Mouse (Mus musculus) forebrain, embryonic 14.5 days (tissue): ENCODE measurements at regions not wholly inside any gene's neighbourhood (a gene's known extent, or its start where the extent isn't known, plus 50 kb on each side); places are given as distances from the start of the nearest gene placed in this dataset.
A peak's percentile ranks its signal among the peaks of the same experiment; 100 is the strongest.
"Not testable (repeated sequence)": the region's sequence is repeated elsewhere in the genome, so short reads cannot be mapped to it uniquely, and the experiment has no call there.

ENCODE experiments used
- ATAC-seq: fragments of 200-750 bp; cut with Nextera tagmentation; 2 replicates; pipeline ENCODE4 v1.8.0; 2017; ENCODE audit warnings: mild to moderate bottlenecking, moderate library complexity
- DNase-seq: peaks from one replicate; pipeline ENCODE4 v3.0.0-alpha.2; 2015; ENCODE audit warnings: low spot score
- H3K27ac ChIP-seq: fragments of 300-500 bp; sonication (generic); 2 replicates; pipeline ENCODE4 v1.5.1; 2014; ENCODE audit warnings: low read depth, mild to moderate bottlenecking, control low read depth, low read length, moderate library complexity
- H3K27me3 ChIP-seq: fragments of 300-500 bp; sonication (generic); replicated peaks from 2 replicates; pipeline ENCODE4 v1.6.1; 2014; ENCODE audit warnings: low read length, control low read depth, mixed read lengths; ENCODE audit not compliant: control insufficient read depth, insufficient read depth
- H3K36me3 ChIP-seq: fragments of 300-500 bp; sonication (generic); 2 replicates; pipeline ENCODE4 v1.6.1; 2014; ENCODE audit warnings: low read length, control low read depth; ENCODE audit not compliant: control insufficient read depth, insufficient read depth
- H3K4me1 ChIP-seq: fragments of 300-500 bp; sonication (generic); 2 replicates; pipeline ENCODE4 v1.6.1; 2014; ENCODE audit warnings: antibody characterized with exemption, low read length, control low read depth; ENCODE audit not compliant: control insufficient read depth, insufficient read depth
- H3K4me2 ChIP-seq: fragments of 300-500 bp; sonication (generic); 2 replicates; pipeline ENCODE4 v1.6.1; 2014; ENCODE audit warnings: mild to moderate bottlenecking, control low read depth, low read length
- H3K4me3 ChIP-seq: fragments of 300-500 bp; sonication (generic); 2 replicates; pipeline ENCODE4 v1.5.1; 2014; ENCODE audit warnings: low read depth, low read length, control low read depth
- H3K9ac ChIP-seq: fragments of 300-500 bp; sonication (generic); 2 replicates; pipeline ENCODE4 v1.6.1; 2014; ENCODE audit warnings: mild to moderate bottlenecking, low read length, control low read depth, moderate library complexity
- H3K9me3 ChIP-seq: fragments of 300-500 bp; sonication (generic); replicated peaks from 2 replicates; pipeline ENCODE4 v1.6.1; 2016; ENCODE audit warnings: low read length, control low read depth, mixed read lengths; ENCODE audit not compliant: control insufficient read depth
- WGBS: fragments of 180-500 bp; shearing (Covaris S2); extraction: QIAGEN DNeasy Blood & Tissue Kit; methylation state at CpG from one replicate; pipeline ENCODE4 v1.1.7; 2014; 5-methylcytosine and 5-hydroxymethylcytosine counted together

DNA sequence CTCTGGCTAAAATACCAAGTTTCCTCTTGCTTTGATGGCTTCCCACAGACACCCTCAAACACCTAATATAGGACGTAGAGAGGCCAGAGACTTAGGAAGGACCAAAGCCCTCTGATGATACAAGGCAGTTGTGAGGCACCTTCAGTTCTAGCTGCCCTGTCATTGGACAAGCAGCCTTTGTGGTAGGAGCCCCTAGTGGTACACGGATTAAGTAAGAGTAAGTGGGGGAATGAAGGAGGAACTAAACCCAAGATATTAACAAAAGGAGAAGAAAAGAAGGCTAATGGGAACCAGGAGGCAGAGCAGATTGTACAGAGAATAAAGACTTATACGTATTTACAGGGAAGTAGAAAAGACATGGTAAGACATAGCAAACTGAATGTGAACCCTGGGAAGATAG is 352.3 kb upstream of the Tmco5 start:
- not testable (repeated sequence) for H3K36me3 ChIP-seq, H3K4me2 ChIP-seq, DNase-seq, ATAC-seq, H3K4me1 ChIP-seq, H3K27me3 ChIP-seq, H3K9me3 ChIP-seq, H3K27ac ChIP-seq, H3K4me3 ChIP-seq, H3K9ac ChIP-seq
- WGBS: 100% methylated on average over 1 of the region's 3 CpGs

DNA sequence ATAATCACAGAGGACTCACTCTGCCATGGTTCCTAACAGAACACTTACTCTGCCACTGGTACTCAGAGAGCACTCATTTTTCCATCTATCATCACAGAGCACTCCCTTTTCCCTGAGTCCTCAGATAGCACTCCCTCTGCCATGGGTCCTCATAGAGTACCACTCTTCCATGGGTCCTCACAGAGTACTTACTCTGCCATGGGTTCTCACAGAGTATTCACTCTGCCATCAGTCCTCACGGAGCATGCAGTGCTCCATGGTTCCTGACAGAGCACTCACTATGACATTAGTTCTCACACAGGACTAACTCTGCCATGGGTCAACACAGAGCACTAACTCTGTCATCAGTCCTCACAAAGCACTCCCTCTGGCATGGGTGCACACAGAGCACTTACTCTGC is 342.0 kb upstream of the Tmco5 start:
- Histone ChIP-seq H3K36me3 (no peaks in the 10 kb centered on the region), H3K27me3 (no peaks in the 10 kb centered on the region), H3K4me2 (no peak overlapping the region), H3K4me1 (no peaks in the 10 kb centered on the region), H3K4me3 (no peak overlapping the region), H3K9ac (no peak overlapping the region), H3K27ac (no peak overlapping the region), H3K9me3 (peaks cover 7% of the 10 kb centered on the region; the same call in 1 of the 2 replicates)
- ATAC-seq: no peak
- no peak for DNase-seq
- 84% methylated on average over 1 of the region's 1 CpGs for WGBS

DNA sequence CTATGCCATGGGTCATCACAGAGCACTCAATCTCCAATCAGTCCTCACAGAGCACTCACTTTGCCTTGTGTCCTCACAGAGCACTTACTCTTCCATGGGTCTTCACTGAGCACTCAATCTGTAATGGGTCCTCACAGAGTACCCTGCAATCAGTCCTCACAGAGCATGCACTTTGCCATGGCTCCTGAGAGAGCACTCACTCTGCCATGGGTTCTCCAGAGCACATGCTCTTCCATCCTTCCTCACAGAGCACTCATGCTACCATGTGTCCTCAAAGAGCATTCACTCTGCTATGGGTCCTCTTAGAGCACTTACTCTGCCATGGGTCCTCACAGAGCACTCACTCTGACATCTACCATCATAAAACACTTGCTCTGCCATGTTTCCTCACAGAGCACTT is 319.1 kb upstream of the Tmco5 start:
- ATAC-seq: no peak
- Histone ChIP-seq H3K4me3 (no peak overlapping the region), H3K36me3 (no peaks in the 10 kb centered on the region), H3K9me3 (no peaks in the 10 kb centered on the region), H3K27ac (no peak overlapping the region), H3K4me2 (no peak overlapping the region), H3K4me1 (no peaks in the 10 kb centered on the region), H3K9ac (no peak overlapping the region), H3K27me3 (no peaks in the 10 kb centered on the region)
- DNase-seq: no peak

DNA sequence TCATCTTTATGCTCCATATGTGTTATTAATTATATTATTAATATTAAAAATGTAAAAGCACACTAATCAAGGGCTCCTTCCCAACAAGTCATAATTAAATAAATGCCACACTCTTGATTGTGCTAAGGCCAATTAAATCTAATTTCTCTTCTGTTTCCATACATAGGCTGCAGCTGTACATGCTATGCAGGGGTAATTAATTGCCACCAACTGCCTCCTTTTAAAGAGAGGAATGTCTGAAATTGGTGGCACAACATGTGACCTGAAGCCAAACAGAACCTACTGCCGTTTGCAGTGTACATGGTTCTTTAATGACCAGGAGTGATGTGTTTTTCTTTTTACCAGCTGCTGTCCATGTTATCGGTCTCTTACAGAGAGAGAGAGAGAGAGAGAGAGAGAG is 294.5 kb upstream of the Tmco5 start:
- no peak overlapping the region for H3K9ac ChIP-seq
- DNase-seq: peak; percentile 49
- no peak overlapping the region for H3K4me2 ChIP-seq
- H3K9me3 ChIP-seq: no peaks in the 10 kb centered on the region
- no peaks in the 10 kb centered on the region for H3K27me3 ChIP-seq
- H3K27ac ChIP-seq: no peak overlapping the region
- no peaks in the 10 kb centered on the region; the same call in 1 of the 2 replicates for H3K4me1 ChIP-seq
- peak; percentile 72; the same call in 1 of the 2 replicates for ATAC-seq
- no peaks in the 10 kb centered on the region for H3K36me3 ChIP-seq
- H3K4me3 ChIP-seq: no peak overlapping the region
- 0% methylated on average over 2 of the region's 2 CpGs for WGBS

DNA sequence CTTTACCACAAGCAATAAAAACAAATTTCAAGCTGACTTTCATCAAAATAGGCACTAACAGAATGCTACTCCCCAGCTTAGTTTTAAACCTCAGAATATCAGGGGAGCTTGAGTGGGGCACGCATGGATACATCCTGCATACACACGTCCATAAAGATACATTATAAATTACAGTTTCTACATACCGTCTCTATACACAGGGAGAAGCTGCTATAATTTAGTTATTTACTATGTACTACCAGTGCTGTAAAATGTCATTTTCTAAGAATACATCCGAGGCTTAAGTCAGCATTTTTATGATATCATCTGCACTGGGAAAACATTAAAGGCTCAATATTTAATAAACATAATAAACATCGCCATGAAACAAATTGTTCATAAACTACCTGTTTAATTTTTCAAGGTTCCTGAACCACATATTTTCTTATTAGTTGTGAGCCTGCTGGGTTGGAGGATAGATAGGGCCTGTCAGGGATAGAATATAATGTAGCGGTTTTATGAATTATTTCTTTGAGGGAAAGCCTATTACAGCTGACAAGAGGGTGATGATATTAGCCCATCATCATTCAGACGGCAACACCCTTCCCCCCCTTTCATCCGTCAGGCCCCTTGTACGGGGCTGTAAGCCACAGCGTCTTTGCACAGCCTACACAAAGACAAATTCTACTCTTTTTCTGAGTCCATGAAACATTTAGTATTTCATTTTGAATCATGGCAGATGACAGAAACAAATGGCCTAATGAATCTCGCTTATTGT is 292.1 kb upstream of the Tmco5 start:
- no peak overlapping the region for H3K4me3 ChIP-seq
- H3K36me3 ChIP-seq: no peaks in the 10 kb centered on the region
- H3K4me1 ChIP-seq: no peaks in the 10 kb centered on the region; the same call in 1 of the 2 replicates
- H3K9ac ChIP-seq: no peak overlapping the region
- H3K27ac ChIP-seq: no peak overlapping the region
- no peaks in the 10 kb centered on the region for H3K9me3 ChIP-seq
- WGBS: 84% methylated on average over 11 of the region's 11 CpGs
- ATAC-seq: no peak
- no peak overlapping the region for H3K4me2 ChIP-seq
- no peak for DNase-seq
- H3K27me3 ChIP-seq: no peaks in the 10 kb centered on the region

DNA sequence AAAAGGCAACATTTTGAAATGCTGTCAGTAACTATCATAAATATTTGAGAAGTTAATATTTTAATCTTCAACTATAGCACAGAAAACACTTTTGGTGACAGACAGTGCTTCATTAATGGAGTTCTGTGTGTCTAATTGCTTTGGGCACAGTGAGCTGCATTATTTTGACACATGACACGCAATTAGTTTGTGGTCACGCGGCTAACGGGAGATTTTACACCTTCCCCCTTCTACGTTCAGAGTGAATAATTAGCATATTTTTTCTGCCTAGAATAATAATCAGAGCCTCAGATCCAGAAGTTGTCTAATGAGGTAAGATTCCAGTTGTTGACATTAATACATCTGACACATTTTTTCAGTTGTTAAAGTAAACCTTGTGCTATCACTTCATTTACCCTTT is 272.6 kb upstream of the Tmco5 start:
- Histone ChIP-seq H3K36me3 (no peaks in the 10 kb centered on the region), H3K9me3 (no peaks in the 10 kb centered on the region), H3K27ac (no peak overlapping the region), H3K9ac (no peak overlapping the region), H3K4me2 (no peak overlapping the region), H3K4me3 (no peak overlapping the region), H3K4me1 (no peaks in the 10 kb centered on the region), H3K27me3 (no peaks in the 10 kb centered on the region)
- 16% methylated on average over 5 of the region's 5 CpGs for WGBS
- peak; percentile 64 for DNase-seq
- ATAC-seq: peak; percentile 77

DNA sequence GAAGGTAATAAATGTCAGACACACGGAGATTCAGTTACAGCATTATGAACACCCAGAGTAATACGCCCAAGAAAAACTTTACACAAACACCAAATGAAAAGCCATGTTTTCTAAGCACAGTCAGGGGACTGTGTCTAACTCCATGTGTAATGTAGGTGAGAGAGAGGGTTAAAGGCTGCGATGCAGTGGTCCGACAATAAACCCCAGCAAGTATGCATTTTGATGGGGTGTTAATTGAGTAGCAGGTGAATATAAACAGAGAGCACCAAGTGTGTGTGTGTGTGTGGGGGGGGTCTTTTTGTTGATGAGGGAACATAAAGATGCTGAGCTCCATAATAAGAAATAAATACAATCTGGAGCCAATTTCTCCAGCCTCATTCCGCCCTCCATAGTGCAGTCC is 238.6 kb upstream of the Tmco5 start:
- Histone ChIP-seq H3K27ac (no peak overlapping the region), H3K9me3 (no peaks in the 10 kb centered on the region), H3K9ac (no peak overlapping the region), H3K4me3 (no peak overlapping the region), H3K4me1 (no peaks in the 10 kb centered on the region), H3K4me2 (no peak overlapping the region), H3K27me3 (no peaks in the 10 kb centered on the region), H3K36me3 (no peaks in the 10 kb centered on the region)
- ATAC-seq: no peak
- no peak for DNase-seq
- WGBS: 71% methylated on average over 5 of the region's 5 CpGs

DNA sequence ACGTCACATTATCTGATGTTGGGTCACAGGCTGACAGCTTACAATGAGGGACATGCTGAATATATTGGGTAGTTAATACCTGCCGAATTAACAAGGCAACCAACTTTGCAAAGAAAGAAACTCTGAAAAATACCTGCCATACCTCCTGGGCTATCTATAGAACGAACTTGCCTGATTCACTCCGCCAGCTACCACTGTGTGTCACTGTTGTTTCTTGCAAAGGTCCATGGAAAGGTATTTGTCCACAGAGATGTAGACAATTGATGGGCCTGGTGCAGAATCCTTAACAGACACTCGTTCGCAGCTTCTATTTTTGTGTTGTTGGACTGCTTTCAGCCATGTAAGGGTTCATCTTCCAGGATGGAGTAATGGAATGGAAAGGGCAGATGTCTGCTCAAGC is 226.4 kb upstream of the Tmco5 start:
- ATAC-seq (no peak), DNase-seq (no peak)
- 67% methylated on average over 6 of the region's 6 CpGs for WGBS
- no peaks in the 10 kb centered on the region for H3K4me1 ChIP-seq
- H3K36me3 ChIP-seq: no peaks in the 10 kb centered on the region
- H3K27ac ChIP-seq: no peak overlapping the region
- H3K27me3 ChIP-seq: no peaks in the 10 kb centered on the region
- no peak overlapping the region for H3K9ac ChIP-seq
- H3K4me2 ChIP-seq: no peak overlapping the region
- H3K9me3 ChIP-seq: no peaks in the 10 kb centered on the region
- no peak overlapping the region for H3K4me3 ChIP-seq

DNA sequence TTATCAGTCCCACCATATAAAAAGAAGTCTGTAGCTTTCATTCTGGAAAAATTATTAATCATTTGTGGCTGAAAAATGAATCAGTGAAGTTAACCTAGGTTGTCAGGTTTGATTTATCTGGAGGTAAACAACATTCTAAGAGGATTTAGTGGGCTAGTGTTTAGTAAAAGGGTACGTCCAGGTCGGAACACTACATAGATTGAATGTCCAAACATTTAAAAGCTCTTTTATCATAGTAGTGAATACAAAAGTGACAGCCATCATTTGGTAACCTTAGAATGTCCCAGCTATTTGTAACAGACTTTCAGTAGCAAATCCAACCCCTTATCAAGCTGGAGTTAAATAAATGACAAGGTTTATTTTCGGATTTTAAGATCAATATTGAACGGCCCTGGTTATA is 192.7 kb upstream of the Tmco5 start:
- H3K4me1 ChIP-seq: no peaks in the 10 kb centered on the region
- ATAC-seq (no peak), DNase-seq (no peak)
- no peaks in the 10 kb centered on the region for H3K27me3 ChIP-seq
- no peak overlapping the region for H3K27ac ChIP-seq
- H3K9ac ChIP-seq: no peak overlapping the region
- no peaks in the 10 kb centered on the region for H3K36me3 ChIP-seq
- 84% methylated on average over 4 of the region's 4 CpGs for WGBS
- no peak overlapping the region for H3K4me2 ChIP-seq
- no peak overlapping the region for H3K4me3 ChIP-seq
- H3K9me3 ChIP-seq: no peaks in the 10 kb centered on the region
